Mouse (Mus musculus) liver, adult (tissue): ENCODE measurements around the gene Oma1.

Source experiments
- GATA4 ChIP-seq: IDR thresholded peaks from 2 replicates; pipeline ENCODE4 v1.6.1; 2014; ENCODE audit warnings: mild to moderate bottlenecking, low read length; ENCODE audit not compliant: insufficient replicate concordance

Gene Oma1

DNA sequence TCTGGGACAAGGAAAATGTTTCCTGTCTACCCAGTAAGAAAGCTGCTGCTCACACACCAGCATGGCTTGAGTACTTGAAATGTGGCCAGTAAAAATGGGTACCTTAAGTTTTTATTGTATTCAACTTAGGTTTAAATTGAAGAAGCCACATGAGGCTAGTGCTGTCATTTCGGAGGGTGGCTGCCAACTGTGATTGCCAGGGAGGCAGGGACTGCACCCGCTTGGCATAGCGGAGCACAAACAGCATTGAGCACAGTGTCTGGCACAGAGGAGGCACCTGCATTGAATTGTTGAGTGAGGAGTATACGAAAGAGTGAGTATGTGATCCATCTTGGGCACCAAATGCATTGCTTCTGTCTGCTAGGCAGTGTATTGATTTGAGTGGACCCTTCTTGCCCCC is 81.5 kb downstream of the Oma1 start:
- no peak for TF ChIP-seq GATA4

- no peak for TF ChIP-seq GATA4
Observed at GRCm38 (mm10) chr4:103395905-103396304, 82.3 kb downstream of the Oma1 start.

- TF ChIP-seq GATA4 = no peak
Observed at GRCm38 (mm10) chr4:103396876-103397275, 83.3 kb downstream of the Oma1 start.

DNA sequence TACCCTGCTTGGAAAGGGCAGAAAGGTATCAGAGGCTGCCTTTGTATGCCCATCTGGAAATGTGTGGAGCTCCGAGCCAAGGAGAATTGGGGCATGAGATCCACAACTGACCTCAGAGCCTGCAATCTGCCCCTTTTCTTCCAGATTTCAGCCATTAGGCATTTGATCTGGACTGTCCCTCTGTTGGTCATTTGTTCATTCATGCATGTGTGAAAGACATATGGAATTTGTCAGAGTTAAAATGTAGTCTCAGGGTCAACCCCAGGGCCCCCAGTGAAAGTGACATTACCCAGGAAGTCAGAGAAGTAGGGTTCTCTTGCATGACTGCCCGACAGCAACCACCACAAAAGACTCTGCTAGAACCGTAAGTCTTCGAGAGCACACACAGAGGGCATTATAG is 89.0 kb downstream of the Oma1 start:
- no peak for TF ChIP-seq GATA4

DNA sequence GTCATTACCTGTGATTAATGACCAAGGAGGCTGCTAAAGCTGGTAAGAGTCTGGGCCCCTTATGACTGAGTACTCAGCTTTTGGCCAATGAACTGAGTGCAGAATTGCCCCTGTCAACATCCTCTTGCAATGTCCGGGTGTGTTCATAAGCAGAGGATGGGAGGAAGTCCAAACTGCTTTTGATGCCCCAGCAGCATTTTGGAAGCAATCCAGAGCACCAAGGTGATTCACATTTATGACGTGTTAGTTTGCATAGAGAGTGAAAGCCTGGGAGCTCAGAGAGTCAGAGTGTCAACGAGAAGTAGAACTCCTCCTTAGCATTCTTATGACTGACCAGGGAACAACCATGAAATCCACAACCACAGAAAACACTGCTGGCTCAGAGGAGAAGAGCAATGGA is 91.7 kb downstream of the Oma1 start:
- TF ChIP-seq GATA4 = no peak

DNA sequence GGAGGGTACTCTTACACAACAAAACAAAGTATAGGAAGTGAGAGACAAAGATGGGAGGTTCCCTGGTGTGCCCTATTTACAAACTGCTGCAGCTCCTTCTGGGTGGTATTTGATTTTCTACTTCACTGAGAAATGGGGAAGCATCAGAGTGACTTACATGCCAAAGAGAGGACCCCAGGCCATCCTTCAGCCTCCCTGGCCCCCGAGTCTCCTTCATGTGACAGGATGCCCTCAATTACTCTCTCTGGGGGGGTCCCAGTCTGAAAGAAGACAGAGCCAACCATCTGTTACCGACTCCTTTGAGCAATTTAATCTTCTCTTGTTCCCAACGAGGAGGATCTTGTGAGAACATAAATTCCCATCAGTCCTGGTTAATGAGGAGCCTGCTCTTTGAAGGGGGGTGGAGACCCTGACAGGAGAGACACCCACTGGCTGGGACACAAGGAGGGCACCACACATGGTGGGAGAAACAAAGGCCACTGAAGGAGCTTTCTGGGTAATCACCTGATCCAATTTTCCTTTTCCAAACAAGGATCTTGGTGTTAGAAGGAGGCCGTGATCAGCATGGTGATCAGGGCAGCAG is 96.7 kb downstream of the Oma1 start:
- no peak for TF ChIP-seq GATA4
